Mouse (Mus musculus): ENCODE results near the gene Grid2. TPM values are rescaled to one million over a fixed set of nuclear protein-coding genes. Genes with fewer than 3 reads are reported as not detected.

Gene Grid2
- polyA plus RNA-seq, 1 experiment = not detected

GRCm38 (mm10) chr6:63921951-63922350, 666.3 kb downstream of the Grid2 start:
- no peaks in the 10 kb centered on the region for H3K27me3 ChIP-seq (ENCODE audit: control insufficient read depth)
- H3K4me3 ChIP-seq (replicated peaks) = no peak overlapping the region
- peaks cover 3% of the 10 kb centered on the region for H3K9me3 ChIP-seq (ENCODE audit: control insufficient read depth, low read length)
- TF ChIP-seq TAL1 (IDR thresholded peaks at IDR 0.05; ENCODE audit: low read length) = no peak
- no peak for TF ChIP-seq GATA1 (IDR thresholded peaks at IDR 0.05; ENCODE audit: low read length)
- H3K36me3 ChIP-seq (ENCODE audit: control insufficient read depth) = no peaks in the 10 kb centered on the region
- H3K4me1 ChIP-seq (ENCODE audit: control insufficient read depth) = no peaks in the 10 kb centered on the region

GRCm38 (mm10) chr6:63931201-63931600, 675.5 kb downstream of the Grid2 start:
- Histone ChIP-seq H3K4me1 (ENCODE audit: control insufficient read depth) (no peaks in the 10 kb centered on the region), H3K27me3 (ENCODE audit: control insufficient read depth) (no peaks in the 10 kb centered on the region), H3K4me3 (replicated peaks) (no peak overlapping the region), H3K36me3 (ENCODE audit: control insufficient read depth) (no peaks in the 10 kb centered on the region), H3K9me3 (ENCODE audit: control insufficient read depth, low read length) (no peaks in the 10 kb centered on the region)
- TF ChIP-seq TAL1 (IDR thresholded peaks at IDR 0.05; ENCODE audit: low read length) (no peak), GATA1 (IDR thresholded peaks at IDR 0.05; ENCODE audit: low read length) (no peak)

GRCm38 (mm10) chr6:63946721-63947120, 691.0 kb downstream of the Grid2 start:
- Histone ChIP-seq H3K27me3 (ENCODE audit: control insufficient read depth) (no peaks in the 10 kb centered on the region), H3K36me3 (ENCODE audit: control insufficient read depth) (no peaks in the 10 kb centered on the region), H3K9me3 (ENCODE audit: control insufficient read depth, low read length) (no peaks in the 10 kb centered on the region), H3K4me1 (ENCODE audit: control insufficient read depth) (no peaks in the 10 kb centered on the region), H3K4me3 (replicated peaks) (no peak overlapping the region)
- no peak for TF ChIP-seq GATA1 (IDR thresholded peaks at IDR 0.05; ENCODE audit: low read length)
- no peak for TF ChIP-seq TAL1 (IDR thresholded peaks at IDR 0.05; ENCODE audit: low read length)

DNA sequence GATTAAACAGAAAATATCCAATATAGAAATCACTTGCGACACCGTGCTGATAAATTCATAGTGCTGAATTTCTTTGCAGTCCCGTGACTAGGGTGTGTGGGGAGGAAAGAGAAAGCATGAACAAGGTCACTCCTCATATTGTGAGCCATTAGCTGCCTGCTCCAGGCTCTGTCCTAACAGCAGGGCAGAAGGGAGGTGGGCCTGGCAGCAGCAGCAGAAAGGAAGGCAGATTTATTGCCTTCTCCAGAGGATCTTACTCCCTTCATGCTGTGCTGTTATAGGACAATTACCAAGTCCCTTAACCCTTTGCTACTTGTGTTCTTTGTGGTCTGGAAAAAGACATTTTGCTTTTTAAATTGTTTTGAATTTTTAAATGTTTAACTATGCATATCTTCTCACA, 708.1 kb downstream of the Grid2 start:
- TF ChIP-seq GATA1 (IDR thresholded peaks at IDR 0.05; ENCODE audit: low read length) = no peak
- TF ChIP-seq TAL1 (IDR thresholded peaks at IDR 0.05; ENCODE audit: low read length) = no peak
- no peaks in the 10 kb centered on the region for H3K36me3 ChIP-seq (ENCODE audit: control insufficient read depth)
- no peaks in the 10 kb centered on the region for H3K4me1 ChIP-seq (ENCODE audit: control insufficient read depth)
- peaks cover 2% of the 10 kb centered on the region; the same call in 1 of the 2 replicates for H3K9me3 ChIP-seq (ENCODE audit: control insufficient read depth, low read length)
- H3K4me3 ChIP-seq (replicated peaks) = no peak overlapping the region
- no peaks in the 10 kb centered on the region for H3K27me3 ChIP-seq (ENCODE audit: control insufficient read depth)

GRCm38 (mm10) chr6:63964269-63964668, 708.6 kb downstream of the Grid2 start:
- Histone ChIP-seq H3K4me1 (ENCODE audit: control insufficient read depth) (no peaks in the 10 kb centered on the region), H3K27me3 (ENCODE audit: control insufficient read depth) (no peaks in the 10 kb centered on the region), H3K4me3 (replicated peaks) (no peak overlapping the region), H3K36me3 (ENCODE audit: control insufficient read depth) (no peaks in the 10 kb centered on the region), H3K9me3 (ENCODE audit: control insufficient read depth, low read length) (peaks cover 2% of the 10 kb centered on the region; the same call in 1 of the 2 replicates)
- TF ChIP-seq GATA1 (IDR thresholded peaks at IDR 0.05; ENCODE audit: low read length) (no peak), TAL1 (IDR thresholded peaks at IDR 0.05; ENCODE audit: low read length) (no peak)

- TF ChIP-seq GATA1 (IDR thresholded peaks at IDR 0.05; ENCODE audit: low read length) = no peak
- no peak for TF ChIP-seq TAL1 (IDR thresholded peaks at IDR 0.05; ENCODE audit: low read length)
- Histone ChIP-seq H3K27me3 (ENCODE audit: control insufficient read depth) (no peaks in the 10 kb centered on the region), H3K4me1 (ENCODE audit: control insufficient read depth) (no peaks in the 10 kb centered on the region), H3K4me3 (replicated peaks) (no peak overlapping the region), H3K9me3 (ENCODE audit: control insufficient read depth, low read length) (peaks cover 2% of the 10 kb centered on the region; the same call in 1 of the 2 replicates), H3K36me3 (ENCODE audit: control insufficient read depth) (no peaks in the 10 kb centered on the region)
These were observed 709.1 kb downstream of the Grid2 start for GRCm38 (mm10) chr6:63964735-63965134.

DNA sequence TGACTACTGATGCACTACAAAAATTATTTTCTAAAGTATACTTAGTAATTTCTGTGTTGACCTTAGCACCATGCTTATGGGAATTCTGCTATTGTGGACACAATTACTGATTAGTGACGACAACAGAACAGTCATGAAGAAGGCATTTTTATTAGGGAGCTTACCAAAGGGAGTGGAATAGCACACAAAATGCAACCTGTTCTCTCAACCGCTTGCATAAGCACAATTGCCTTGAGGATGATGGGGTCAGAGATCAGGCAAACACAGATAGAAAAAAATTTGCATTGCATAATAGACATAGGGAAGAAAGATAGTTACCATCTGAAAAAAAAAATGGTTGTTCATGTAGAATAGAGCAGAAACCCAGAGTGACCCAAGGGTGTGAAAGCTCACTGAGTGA, 790.4 kb downstream of the Grid2 start:
- Histone ChIP-seq H3K9me3 (ENCODE audit: control insufficient read depth, low read length) (no peaks in the 10 kb centered on the region), H3K27me3 (ENCODE audit: control insufficient read depth) (no peaks in the 10 kb centered on the region), H3K4me1 (ENCODE audit: control insufficient read depth) (no peaks in the 10 kb centered on the region), H3K4me3 (replicated peaks) (no peak overlapping the region), H3K36me3 (ENCODE audit: control insufficient read depth) (no peaks in the 10 kb centered on the region)
- TF ChIP-seq TAL1 (IDR thresholded peaks at IDR 0.05; ENCODE audit: low read length) (no peak), GATA1 (IDR thresholded peaks at IDR 0.05; ENCODE audit: low read length) (no peak)

DNA sequence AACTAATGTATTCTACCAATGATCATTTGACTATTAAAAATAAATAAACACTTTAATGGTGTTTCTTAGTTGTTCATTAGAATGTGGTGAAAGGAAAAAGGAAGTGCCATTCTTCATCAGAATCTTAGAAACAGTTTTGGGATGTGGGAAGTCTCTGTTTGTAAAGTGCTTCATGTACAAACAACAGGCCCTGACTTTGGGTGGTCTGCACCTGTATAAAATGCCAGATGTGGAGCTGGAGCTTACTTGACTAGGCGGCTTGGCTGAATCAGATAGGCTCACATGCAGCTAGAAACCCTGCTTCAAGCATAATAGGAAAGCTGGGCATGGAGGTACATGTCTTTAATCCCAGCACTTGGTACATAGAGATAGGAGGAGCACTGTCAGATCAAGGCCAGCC, 791.1 kb downstream of the Grid2 start:
- no peaks in the 10 kb centered on the region for H3K4me1 ChIP-seq (ENCODE audit: control insufficient read depth)
- H3K9me3 ChIP-seq (ENCODE audit: control insufficient read depth, low read length) = no peaks in the 10 kb centered on the region
- no peak overlapping the region for H3K4me3 ChIP-seq (replicated peaks)
- H3K36me3 ChIP-seq (ENCODE audit: control insufficient read depth) = no peaks in the 10 kb centered on the region
- TF ChIP-seq GATA1 (IDR thresholded peaks at IDR 0.05; ENCODE audit: low read length) = no peak
- TF ChIP-seq TAL1 (IDR thresholded peaks at IDR 0.05; ENCODE audit: low read length) = no peak
- H3K27me3 ChIP-seq (ENCODE audit: control insufficient read depth) = no peaks in the 10 kb centered on the region

- Histone ChIP-seq H3K4me3 (replicated peaks) (no peak overlapping the region), H3K27me3 (ENCODE audit: control insufficient read depth) (no peaks in the 10 kb centered on the region), H3K36me3 (ENCODE audit: control insufficient read depth) (no peaks in the 10 kb centered on the region), H3K9me3 (ENCODE audit: control insufficient read depth, low read length) (no peaks in the 10 kb centered on the region), H3K4me1 (ENCODE audit: control insufficient read depth) (no peaks in the 10 kb centered on the region)
- TF ChIP-seq GATA1 (IDR thresholded peaks at IDR 0.05; ENCODE audit: low read length) (no peak), TAL1 (IDR thresholded peaks at IDR 0.05; ENCODE audit: low read length) (no peak)
These were observed 792.3 kb downstream of the Grid2 start for GRCm38 (mm10) chr6:64047950-64048349.

DNA sequence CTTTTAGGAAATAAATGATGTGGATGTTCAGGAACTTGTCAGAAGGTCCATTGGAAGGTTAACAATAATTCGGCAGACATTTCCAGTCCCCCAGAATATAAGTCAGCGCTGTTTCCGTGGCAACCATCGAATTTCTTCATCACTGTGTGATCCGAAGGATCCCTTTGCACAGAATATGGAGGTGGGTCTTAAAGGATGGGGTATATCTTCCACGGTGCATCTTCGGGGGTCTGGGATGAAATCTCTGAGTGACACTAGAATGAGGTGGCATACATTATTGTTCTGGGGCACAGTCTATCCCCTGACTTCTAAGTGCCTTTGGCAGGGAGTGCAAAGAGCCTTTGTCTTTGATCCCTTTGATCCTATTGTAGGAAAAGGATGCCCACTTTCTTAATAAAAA, 808.2 kb downstream of the Grid2 start:
- no peak overlapping the region for H3K4me3 ChIP-seq (replicated peaks)
- H3K27me3 ChIP-seq (ENCODE audit: control insufficient read depth) = no peaks in the 10 kb centered on the region
- no peaks in the 10 kb centered on the region for H3K9me3 ChIP-seq (ENCODE audit: control insufficient read depth, low read length)
- H3K36me3 ChIP-seq (ENCODE audit: control insufficient read depth) = no peaks in the 10 kb centered on the region
- TF ChIP-seq TAL1 (IDR thresholded peaks at IDR 0.05; ENCODE audit: low read length) (no peak), GATA1 (IDR thresholded peaks at IDR 0.05; ENCODE audit: low read length) (no peak)
- no peaks in the 10 kb centered on the region for H3K4me1 ChIP-seq (ENCODE audit: control insufficient read depth)

Measured in erythroblast, embryonic 14.5 days (primary cell).